Mouse (Mus musculus): ENCODE data around the gene Hyou1. TPM values are rescaled to one million over a fixed set of nuclear protein-coding genes. Genes with fewer than 3 reads are reported as not detected.
"Not testable (repeated sequence)": the region's sequence is repeated elsewhere in the genome, so short reads cannot be mapped to it uniquely, and the experiment has no call there.

Gene Hyou1
- polyA plus RNA-seq, 1 experiment, result 28.1 TPM

DNA sequence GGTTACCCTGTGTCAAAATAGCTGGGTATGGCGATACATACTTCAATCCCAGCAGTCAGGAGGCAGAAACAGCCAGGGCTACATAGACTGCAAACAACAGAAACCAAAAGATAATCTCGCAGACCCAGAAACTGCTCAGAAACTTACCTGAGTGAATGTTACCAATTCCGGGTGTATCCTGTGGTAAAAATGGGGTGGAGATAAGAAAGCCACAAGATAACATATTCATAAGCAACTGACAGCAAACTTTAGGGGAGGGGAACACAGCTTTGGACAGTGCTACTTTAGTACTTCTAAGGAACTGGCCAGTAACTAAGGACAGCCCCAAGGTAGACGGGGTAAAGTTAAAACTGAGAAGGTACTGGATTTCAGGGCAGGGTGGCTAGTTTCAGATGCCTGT is 33.0 kb downstream of the Hyou1 start:
- Histone ChIP-seq H3K4me1 (peaks cover 61% of the 10 kb centered on the region), H3K4me3 (replicated peaks) (no peak overlapping the region), H3K27me3 (replicated peaks) (no peaks in the 10 kb centered on the region), H3K36me3 (replicated peaks; ENCODE audit: low read length) (peaks cover 76% of the 10 kb centered on the region), H3K9me3 (no peaks in the 10 kb centered on the region)
- TF ChIP-seq GATA1 (IDR thresholded peaks at IDR 0.05; ENCODE audit: borderline replicate concordance, low read length) (no peak), FLI1 (IDR thresholded peaks at IDR 0.05; ENCODE audit: low read length) (no peak)

DNA sequence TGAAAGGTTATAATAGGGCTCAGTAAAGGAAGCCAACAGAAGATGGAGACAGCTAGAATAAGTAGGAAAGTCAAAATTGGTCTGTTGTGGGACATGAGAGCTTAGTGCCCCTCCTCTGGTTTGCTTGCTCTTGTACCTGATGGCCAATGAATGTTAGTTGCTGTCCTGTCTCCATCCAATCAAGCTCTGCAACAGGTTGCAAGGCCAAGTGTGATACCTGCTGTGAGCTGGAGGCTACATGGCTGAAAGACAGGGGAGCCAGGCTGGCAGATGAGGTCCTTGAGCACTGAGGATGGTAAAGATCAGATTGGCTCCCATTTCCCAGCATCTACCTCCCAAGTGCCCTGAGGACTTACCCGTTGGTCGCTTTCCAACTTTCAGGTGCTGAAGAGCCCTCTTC is 33.5 kb downstream of the Hyou1 start:
- Histone ChIP-seq H3K4me3 (replicated peaks) (peak overlapping the region; percentile 26), H3K4me1 (peaks cover 64% of the 10 kb centered on the region), H3K36me3 (replicated peaks; ENCODE audit: low read length) (peaks cover 76% of the 10 kb centered on the region), H3K9me3 (no peaks in the 10 kb centered on the region), H3K27me3 (replicated peaks) (no peaks in the 10 kb centered on the region)
- TF ChIP-seq GATA1 (IDR thresholded peaks at IDR 0.05; ENCODE audit: borderline replicate concordance, low read length) (no peak), FLI1 (IDR thresholded peaks at IDR 0.05; ENCODE audit: low read length) (no peak)

DNA sequence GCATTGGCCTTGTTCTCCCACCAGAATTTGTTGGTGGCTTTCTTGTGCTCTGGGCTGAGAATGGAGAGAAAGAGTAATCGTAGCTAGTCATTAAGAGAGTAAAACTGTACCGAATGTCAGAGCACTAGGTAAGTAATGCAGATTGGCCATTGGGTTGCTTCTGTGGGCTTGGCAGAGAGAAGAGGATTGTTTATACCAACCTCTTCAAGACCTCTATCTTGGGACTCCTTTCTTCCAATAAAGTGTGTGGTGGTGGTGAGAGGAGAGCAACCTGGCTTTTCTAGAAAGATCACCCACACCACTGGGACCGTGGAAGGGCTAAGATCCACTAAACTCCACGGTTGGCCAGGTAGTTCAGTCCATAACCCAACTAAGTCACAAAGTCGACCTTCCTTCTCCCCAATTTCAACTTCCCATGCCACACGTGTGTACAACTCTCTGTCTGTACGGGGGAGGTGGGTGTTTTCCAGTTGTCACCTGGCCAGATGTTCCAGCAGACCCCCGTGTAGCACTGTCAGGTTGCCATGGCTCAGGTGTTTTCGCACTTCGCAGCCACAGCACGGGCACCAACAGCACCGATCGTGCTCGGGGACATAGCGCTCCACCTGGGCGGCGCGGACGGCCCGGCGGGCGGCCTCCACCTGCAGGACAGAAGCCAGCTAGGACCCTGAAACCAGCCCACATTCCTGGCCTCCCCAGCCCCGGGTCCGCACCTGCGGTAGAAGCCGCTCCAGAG is 38.0 kb downstream of the Hyou1 start:
- Histone ChIP-seq H3K36me3 (replicated peaks; ENCODE audit: low read length) (peaks cover 39% of the 10 kb centered on the region), H3K4me3 (replicated peaks) (peak overlapping the region; percentile 100), H3K4me1 (peaks cover 45% of the 10 kb centered on the region), H3K27me3 (replicated peaks) (no peaks in the 10 kb centered on the region), H3K9me3 (no peaks in the 10 kb centered on the region)
- TF ChIP-seq FLI1 (IDR thresholded peaks at IDR 0.05; ENCODE audit: low read length) (no peak), GATA1 (IDR thresholded peaks at IDR 0.05; ENCODE audit: borderline replicate concordance, low read length) (no peak)

DNA sequence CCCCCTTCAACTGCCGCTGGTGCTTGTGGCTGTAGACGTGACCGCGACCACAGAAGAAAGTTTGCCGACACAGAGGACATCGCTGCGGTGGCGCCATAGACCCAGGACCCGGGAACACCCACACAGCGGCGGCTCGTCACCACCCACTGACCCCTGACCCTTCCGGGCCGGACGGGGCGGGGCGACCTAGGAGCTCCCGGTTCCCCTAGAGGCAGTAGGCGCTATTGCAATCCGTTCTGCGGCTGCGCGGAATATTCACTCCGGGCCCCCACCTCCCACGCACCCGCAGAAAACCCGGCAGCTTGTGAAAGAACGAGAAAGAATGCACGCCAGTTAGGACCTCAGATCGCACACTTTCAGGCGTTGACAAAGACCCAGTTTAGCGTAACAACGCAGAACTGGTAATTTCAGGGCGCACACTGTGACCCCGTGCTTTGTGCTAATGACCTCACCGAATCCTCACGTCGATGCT is 38.6 kb downstream of the Hyou1 start:
- TF ChIP-seq FLI1 (IDR thresholded peaks at IDR 0.05; ENCODE audit: low read length) (no peak), GATA1 (IDR thresholded peaks at IDR 0.05; ENCODE audit: borderline replicate concordance, low read length) (no peak)
- H3K4me1 ChIP-seq, result peaks cover 39% of the 10 kb centered on the region
- H3K36me3 ChIP-seq (replicated peaks; ENCODE audit: low read length), result peaks cover 33% of the 10 kb centered on the region
- H3K9me3 ChIP-seq, result no peaks in the 10 kb centered on the region
- peak overlapping the region; percentile 100 for H3K4me3 ChIP-seq (replicated peaks)
- H3K27me3 ChIP-seq (replicated peaks), result no peaks in the 10 kb centered on the region

DNA sequence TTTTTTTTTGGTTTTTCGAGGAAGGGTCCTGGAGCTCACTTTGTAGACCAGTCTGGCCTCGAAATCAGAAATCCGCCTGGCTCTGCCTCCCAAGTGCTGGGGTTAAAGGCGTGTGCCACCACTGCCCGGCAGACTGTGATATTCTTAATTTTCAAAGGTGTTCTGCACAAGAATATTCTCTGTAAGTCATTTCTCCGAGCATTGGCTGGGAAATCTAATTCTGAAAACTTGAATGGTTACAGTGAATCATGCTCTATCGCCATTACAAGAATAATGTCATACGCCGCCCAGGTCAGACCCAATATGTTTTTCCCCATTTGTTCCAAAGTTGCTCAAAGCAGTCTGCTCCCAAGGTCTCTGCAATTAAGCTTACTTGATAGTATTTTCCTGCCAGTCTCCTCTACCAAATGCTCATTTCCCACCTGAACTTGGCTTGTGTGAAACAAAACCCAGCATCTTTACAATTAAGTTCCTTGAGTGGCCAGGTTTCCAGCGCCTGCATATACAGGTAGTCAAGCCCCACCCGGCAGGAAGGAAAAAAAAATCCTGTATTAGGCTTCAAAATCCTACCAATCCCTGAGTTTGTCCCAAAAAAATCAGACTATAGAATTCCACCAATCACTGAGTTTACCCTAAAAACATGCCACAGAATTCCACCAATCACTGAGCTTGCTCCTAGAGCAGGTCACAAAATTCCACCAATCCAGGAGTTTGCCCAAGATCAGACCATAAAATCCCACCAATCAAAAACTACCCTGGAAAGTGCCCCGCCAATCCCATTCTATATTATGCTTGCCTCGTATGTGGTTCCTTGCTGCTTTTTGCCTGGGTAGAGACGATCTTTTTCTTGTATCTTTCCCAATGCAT is 39.5 kb downstream of the Hyou1 start, which contains the start of gene Ccdc84:
TSS of gene Ccdc84 (minus strand) at position 51 of the 867 bp plus-strand sequence.
- Histone ChIP-seq H3K4me1 (peaks cover 34% of the 10 kb centered on the region), H3K36me3 (replicated peaks; ENCODE audit: low read length) (peaks cover 25% of the 10 kb centered on the region), H3K9me3 (no peaks in the 10 kb centered on the region), H3K27me3 (replicated peaks) (no peaks in the 10 kb centered on the region), H3K4me3 (replicated peaks) (peak within 1 kb of the TSS; percentile 100)
- TF ChIP-seq FLI1 (IDR thresholded peaks at IDR 0.05; ENCODE audit: low read length), result no peak
- no peak for TF ChIP-seq GATA1 (IDR thresholded peaks at IDR 0.05; ENCODE audit: borderline replicate concordance, low read length)

DNA sequence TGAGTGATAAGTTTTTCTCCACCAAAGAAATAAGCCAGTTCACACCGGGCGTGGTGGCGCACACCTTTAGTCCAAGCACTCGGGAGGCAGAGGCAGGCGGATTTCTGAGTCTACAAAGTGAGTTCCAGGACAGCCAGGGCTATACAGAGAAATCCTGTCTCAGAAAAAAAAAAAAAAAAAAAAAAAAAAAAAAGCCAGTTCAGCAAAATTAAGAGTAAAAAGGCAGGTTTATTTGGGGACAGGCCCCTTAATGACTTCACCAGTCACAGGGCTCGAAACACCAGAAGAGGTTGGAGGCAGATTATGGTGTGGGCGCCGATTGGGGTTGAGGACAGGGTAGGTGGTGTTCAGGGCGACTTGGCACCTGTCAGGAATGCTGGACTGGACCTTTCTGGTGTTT is 40.4 kb downstream of the Hyou1 start:
- H3K9me3 ChIP-seq; H3K27me3 ChIP-seq (replicated peaks); H3K4me3 ChIP-seq (replicated peaks): not testable (repeated sequence)
- peaks cover 15% of the 10 kb centered on the region for H3K36me3 ChIP-seq (replicated peaks; ENCODE audit: low read length)
- H3K4me1 ChIP-seq, result peaks cover 34% of the 10 kb centered on the region

DNA sequence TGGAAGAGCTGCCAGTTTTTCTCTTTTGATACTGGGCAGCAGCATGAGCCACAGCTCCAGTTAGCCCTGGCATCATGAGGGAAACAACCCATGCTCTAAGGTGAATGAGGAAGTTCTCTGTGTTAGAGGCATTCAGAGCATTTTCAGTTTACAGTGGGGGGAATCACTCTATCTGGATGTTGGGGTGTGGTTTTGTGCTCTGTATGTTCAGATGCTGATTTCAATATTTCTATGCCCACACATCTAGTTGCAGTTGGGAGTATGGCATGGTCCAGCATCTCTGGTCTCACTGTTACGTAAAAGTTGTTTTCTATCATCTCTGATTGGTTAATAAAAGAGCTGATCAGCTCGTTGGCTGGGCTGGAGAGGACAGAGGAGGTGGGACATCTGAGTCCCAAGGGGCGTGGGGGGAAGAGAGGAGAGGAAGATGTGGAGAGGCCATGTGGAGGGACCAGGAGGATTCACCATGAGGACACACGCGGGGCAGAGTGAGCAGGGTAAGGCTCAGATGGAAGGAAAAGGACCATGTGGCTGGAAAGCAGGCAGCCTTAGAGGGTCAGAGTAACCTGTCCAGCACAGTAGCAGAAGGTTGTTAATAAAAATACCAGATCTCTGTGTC is 41.1 kb downstream of the Hyou1 start:
- Histone ChIP-seq H3K27me3 (replicated peaks) (no peaks in the 10 kb centered on the region), H3K36me3 (replicated peaks; ENCODE audit: low read length) (peaks cover 12% of the 10 kb centered on the region), H3K4me3 (replicated peaks) (no peak overlapping the region), H3K4me1 (peaks cover 34% of the 10 kb centered on the region), H3K9me3 (no peaks in the 10 kb centered on the region)
- no peak for TF ChIP-seq GATA1 (IDR thresholded peaks at IDR 0.05; ENCODE audit: borderline replicate concordance, low read length)
- TF ChIP-seq FLI1 (IDR thresholded peaks at IDR 0.05; ENCODE audit: low read length), result no peak

DNA sequence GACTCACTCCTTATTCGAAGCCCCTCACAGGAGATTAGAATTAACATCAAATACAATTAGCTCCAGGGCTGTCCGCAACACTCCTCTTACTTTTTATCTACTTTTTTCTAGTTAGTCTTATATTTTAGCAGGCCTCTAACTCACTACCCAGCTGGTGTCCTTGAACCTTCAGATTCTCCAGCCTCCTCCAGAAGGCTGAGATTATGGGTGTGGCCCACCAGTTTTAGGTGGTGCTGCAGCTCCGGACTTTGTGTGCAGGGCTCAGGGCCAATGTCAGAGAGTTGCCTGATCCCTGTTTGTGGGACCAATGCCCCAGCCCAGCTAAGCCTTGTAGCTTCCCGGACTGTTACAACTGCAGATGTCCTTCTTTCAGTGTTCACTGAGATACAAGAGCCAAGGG is 44.3 kb downstream of the Hyou1 start:
- Histone ChIP-seq H3K4me1 (peaks cover 10% of the 10 kb centered on the region), H3K36me3 (replicated peaks; ENCODE audit: low read length) (no peaks in the 10 kb centered on the region), H3K9me3 (no peaks in the 10 kb centered on the region), H3K27me3 (replicated peaks) (peaks cover 4% of the 10 kb centered on the region), H3K4me3 (replicated peaks) (no peak overlapping the region)
- TF ChIP-seq GATA1 (IDR thresholded peaks at IDR 0.05; ENCODE audit: borderline replicate concordance, low read length), result no peak
- TF ChIP-seq FLI1 (IDR thresholded peaks at IDR 0.05; ENCODE audit: low read length), result no peak

DNA sequence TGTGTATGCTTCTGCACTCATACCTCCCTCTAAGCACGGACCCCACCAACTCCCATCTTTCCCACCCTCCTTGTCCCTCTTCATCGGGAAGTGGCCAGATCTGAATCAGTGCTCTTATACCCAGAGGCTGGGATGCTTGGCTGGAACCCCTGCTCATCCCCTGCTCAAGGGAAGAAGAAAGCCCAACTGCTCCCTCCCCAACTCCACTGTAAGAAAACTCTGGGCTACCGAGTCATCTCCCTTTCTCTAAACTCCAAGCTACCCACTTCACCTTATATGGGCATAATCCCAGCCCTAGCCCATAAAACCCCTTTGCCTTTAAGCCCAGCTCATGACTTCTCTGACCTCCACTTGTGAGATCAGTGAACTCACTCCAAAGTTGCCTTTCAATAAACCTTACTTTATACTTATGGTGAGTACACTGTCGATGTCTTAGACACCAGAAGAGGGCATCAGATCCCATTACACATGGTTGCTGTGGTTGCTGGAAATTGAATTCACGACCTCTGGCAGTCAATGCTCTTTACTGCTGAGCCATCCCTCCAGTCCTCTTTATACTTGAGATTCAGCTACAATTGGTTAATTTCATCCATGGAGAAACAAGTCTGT is 53.4 kb downstream of the Hyou1 start:
- H3K9me3 ChIP-seq, result no peaks in the 10 kb centered on the region
- H3K4me3 ChIP-seq (replicated peaks), result no peak overlapping the region
- peaks cover 32% of the 10 kb centered on the region for H3K27me3 ChIP-seq (replicated peaks)
- H3K4me1 ChIP-seq, result peaks cover 17% of the 10 kb centered on the region
- TF ChIP-seq FLI1 (IDR thresholded peaks at IDR 0.05; ENCODE audit: low read length), result no peak
- no peak for TF ChIP-seq GATA1 (IDR thresholded peaks at IDR 0.05; ENCODE audit: borderline replicate concordance, low read length)
- no peaks in the 10 kb centered on the region for H3K36me3 ChIP-seq (replicated peaks; ENCODE audit: low read length)
